Mouse (Mus musculus) neural tube, embryonic 12.5 days (tissue): ENCODE results near the gene Pcp4l1. TPM values are rescaled to one million over a fixed set of nuclear protein-coding genes. Genes with fewer than 3 reads are reported as not detected.
"Not testable (repeated sequence)": the region's sequence is repeated elsewhere in the genome, so short reads cannot be mapped to it uniquely, and the experiment has no call there.

Source experiments
- ATAC-seq: fragments of 200-750 bp; cut with Nextera tagmentation; 2 replicates; pipeline ENCODE4 v1.8.0; 2017; ENCODE audit warnings: low read depth, mild to moderate bottlenecking, moderate TSS enrichment, moderate library complexity; ENCODE audit not compliant: low FRiP score
- H3K27ac ChIP-seq: fragments of 300-500 bp; sonication (generic); 2 replicates; pipeline ENCODE4 v1.5.1; 2016
- H3K27me3 ChIP-seq: fragments of 300-500 bp; sonication (generic); replicated peaks from 2 replicates; pipeline ENCODE4 v1.6.1; 2016; ENCODE audit warnings: mild to moderate bottlenecking
- H3K36me3 ChIP-seq: fragments of 300-500 bp; sonication (generic); 2 replicates; pipeline ENCODE4 v1.6.1; 2016; ENCODE audit warnings: mild to moderate bottlenecking
- H3K4me1 ChIP-seq: fragments of 300-500 bp; sonication (generic); 2 replicates; pipeline ENCODE4 v1.6.1; 2016
- H3K4me2 ChIP-seq: fragments of 300-500 bp; sonication (generic); replicated peaks from 2 replicates; pipeline ENCODE4 v1.6.1; 2016; ENCODE audit warnings: mild to moderate bottlenecking
- H3K4me3 ChIP-seq: fragments of 300-500 bp; sonication (generic); 2 replicates; pipeline ENCODE4 v1.5.1; 2016
- H3K9ac ChIP-seq: fragments of 300-500 bp; sonication (generic); 2 replicates; pipeline ENCODE4 v1.6.1; 2016; ENCODE audit warnings: mild to moderate bottlenecking
- H3K9me3 ChIP-seq: fragments of 300-500 bp; sonication (generic); 2 replicates; pipeline ENCODE4 v1.6.1; 2016; ENCODE audit warnings: mild to moderate bottlenecking
- WGBS: fragments of 180-500 bp; shearing (Covaris S2); methylation state at CpG from one replicate; pipeline ENCODE4 v1.1.7; 2016; 5-methylcytosine and 5-hydroxymethylcytosine counted together
- polyA plus RNA-seq: library from polyadenylated mRNA; unstranded; fragments of >200 nt; fragmentation: Nextera tagmentation; extraction: Ambion mirVana; gene quantifications from 2 replicates; pipeline ENCODE4 v1.2.1, GENCODE M21; 2016

The Pcp4l1 gene
- polyA plus RNA-seq, 1 experiment from 2014 or later, result 6.2 TPM

GRCm38 (mm10) chr1:171150838-171151391, 45.2 kb downstream of the Pcp4l1 start:
- Histone ChIP-seq H3K9me3 (no peaks in the 10 kb centered on the region), H3K27ac (no peak overlapping the region), H3K27me3 (no peaks in the 10 kb centered on the region), H3K4me2 (peak overlapping the region; percentile 78), H3K9ac (peak overlapping the region; percentile 43; the same call in 1 of the 2 replicates), H3K36me3 (0 out of 2 replicates have a peak, but pooled peaks cover 1% of the 10 kb centered on the region), H3K4me1 (peaks cover 13% of the 10 kb centered on the region), H3K4me3 (peak overlapping the region; percentile 85)
- WGBS, result 8% methylated on average over 18 of the region's 18 CpGs
- ATAC-seq, result peak; percentile 35; the same call in 1 of the 2 replicates

DNA sequence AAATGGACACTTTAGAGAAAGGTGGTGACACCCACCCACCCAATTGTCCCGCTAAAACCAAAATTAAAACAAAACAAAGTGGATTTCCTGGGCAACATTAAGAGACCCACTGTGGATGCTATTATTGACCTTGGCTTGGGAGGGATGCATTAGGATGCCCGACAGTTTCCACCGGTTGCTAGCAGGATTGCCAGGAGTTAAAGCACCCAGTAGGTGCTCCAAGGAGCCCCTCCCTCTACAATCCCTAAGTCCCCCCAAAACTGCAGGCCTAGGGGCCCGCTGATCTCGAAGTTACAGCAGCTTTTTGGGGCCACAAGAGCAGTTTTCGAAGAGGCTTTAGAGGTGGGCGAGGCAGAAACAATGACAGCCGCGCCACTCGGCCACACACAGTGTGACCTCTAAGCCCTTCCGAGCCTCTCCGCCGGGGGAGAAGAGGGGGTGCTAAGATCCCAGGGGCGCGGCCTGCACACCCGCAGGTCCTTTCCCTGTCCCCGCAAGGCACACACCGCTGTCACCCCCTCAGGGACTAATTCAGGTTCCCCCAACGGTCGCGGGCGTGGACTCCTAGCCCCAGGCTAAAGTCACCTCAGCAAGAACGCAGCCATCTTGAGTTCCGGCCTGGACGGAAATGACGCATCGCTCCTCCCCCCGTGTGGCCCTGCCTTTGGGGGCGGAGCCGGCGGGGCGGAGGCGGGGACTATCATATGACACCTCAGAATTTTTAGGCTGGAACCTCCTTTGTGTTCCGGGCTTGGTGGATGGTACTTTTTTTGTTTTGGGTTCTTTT, 45.9 kb downstream of the Pcp4l1 start, which contains the start of the genes Sdhc and Mpz:
Gene Sdhc (minus strand): TSS at position 630 of the 787 bp plus-strand sequence.
Gene Mpz (plus strand): TSS at position 738 of the 787 bp plus-strand sequence.
- H3K4me1 ChIP-seq, result peaks cover 13% of the 10 kb centered on the region
- H3K4me3 ChIP-seq, result peak within 1 kb of the TSS; percentile 85
- H3K36me3 ChIP-seq, result peaks cover 6% of the 10 kb centered on the region; the same call in 1 of the 2 replicates
- H3K4me2 ChIP-seq, result peak within 1 kb of the TSS; percentile 78
- no peaks in the 10 kb centered on the region for H3K9me3 ChIP-seq
- H3K27ac ChIP-seq, result peak within 1 kb of the TSS; percentile 37; the same call in 1 of the 2 replicates
- peak within 1 kb of the TSS; percentile 78 for H3K9ac ChIP-seq
- WGBS, result under 1% methylated on average over 34 of the region's 34 CpGs
- H3K27me3 ChIP-seq, result no peaks in the 10 kb centered on the region
- peak; percentile 98 for ATAC-seq

GRCm38 (mm10) chr1:171142981-171143380, 53.1 kb downstream of the Pcp4l1 start:
- not testable (repeated sequence) for H3K4me3 ChIP-seq, H3K27me3 ChIP-seq, H3K4me1 ChIP-seq, ATAC-seq, H3K9ac ChIP-seq, H3K4me2 ChIP-seq, H3K27ac ChIP-seq, H3K9me3 ChIP-seq
- peaks cover 57% of the 10 kb centered on the region for H3K36me3 ChIP-seq
- WGBS, result 80% methylated on average over 11 of the region's 11 CpGs

DNA sequence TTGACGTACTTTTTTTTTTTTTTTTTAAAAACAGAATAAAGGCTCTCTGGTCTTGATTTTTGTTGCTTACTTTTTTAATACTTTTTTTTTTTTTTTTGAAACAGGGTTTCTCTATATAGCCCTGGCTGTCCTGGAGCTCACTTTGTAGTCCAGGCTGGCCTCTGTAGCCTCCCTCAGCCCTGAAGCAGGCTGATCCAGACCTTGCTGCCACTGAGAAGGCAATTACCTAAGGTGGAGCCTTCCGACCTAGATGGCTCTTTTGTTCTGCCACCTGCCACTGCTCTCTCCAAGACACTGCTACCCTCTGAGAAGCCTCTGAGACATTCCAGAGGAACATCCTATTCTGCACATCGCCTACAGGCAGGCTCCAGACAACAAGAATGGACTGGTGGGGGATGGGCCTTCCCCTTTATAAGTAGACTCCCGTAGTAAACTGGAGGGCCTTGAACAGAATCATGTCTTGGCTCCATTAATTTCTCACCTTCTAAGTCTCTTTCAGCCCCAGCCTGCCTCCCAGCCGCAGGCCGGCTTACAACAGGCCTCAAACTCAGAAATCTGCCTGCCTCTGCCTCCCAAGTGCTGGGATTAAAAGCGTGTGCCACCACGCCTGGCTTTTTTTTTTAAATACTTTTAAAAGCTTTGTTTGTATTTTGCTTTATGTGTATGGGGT, 58.4 kb downstream of the Pcp4l1 start:
- not testable (repeated sequence) for H3K9me3 ChIP-seq, H3K27ac ChIP-seq, H3K27me3 ChIP-seq, ATAC-seq, H3K4me1 ChIP-seq, H3K9ac ChIP-seq, H3K4me3 ChIP-seq, H3K4me2 ChIP-seq
- 82% methylated on average over 8 of the region's 8 CpGs for WGBS
- peaks cover 81% of the 10 kb centered on the region for H3K36me3 ChIP-seq

DNA sequence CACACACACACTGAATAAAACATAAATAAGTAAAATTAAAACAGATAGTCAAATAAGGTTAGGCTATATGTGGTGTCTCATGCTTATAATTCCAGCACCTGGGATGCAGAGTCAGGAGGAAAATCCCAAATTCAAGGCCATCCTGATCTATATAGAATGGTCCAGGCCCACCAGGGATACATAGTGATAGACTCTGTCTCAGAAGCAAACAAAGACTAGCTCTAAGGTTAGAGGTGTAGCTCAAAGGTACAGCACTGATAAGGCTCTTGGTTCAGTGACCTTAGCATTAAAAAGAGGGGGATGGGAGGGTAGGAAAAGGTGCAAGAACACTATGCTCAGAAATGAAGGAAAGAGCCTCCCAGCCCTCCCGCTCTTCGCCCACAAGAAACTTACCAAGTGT, 60.5 kb downstream of the Pcp4l1 start:
- H3K9me3 ChIP-seq, result no peaks in the 10 kb centered on the region
- no peak overlapping the region for H3K27ac ChIP-seq
- no peak overlapping the region for H3K4me2 ChIP-seq
- H3K36me3 ChIP-seq, result peaks cover 69% of the 10 kb centered on the region
- H3K4me1 ChIP-seq, result no peaks in the 10 kb centered on the region
- no peak overlapping the region for H3K9ac ChIP-seq
- no peak overlapping the region for H3K4me3 ChIP-seq
- 93% methylated on average over 2 of the region's 2 CpGs for WGBS
- ATAC-seq, result no peak
- H3K27me3 ChIP-seq, result no peaks in the 10 kb centered on the region

DNA sequence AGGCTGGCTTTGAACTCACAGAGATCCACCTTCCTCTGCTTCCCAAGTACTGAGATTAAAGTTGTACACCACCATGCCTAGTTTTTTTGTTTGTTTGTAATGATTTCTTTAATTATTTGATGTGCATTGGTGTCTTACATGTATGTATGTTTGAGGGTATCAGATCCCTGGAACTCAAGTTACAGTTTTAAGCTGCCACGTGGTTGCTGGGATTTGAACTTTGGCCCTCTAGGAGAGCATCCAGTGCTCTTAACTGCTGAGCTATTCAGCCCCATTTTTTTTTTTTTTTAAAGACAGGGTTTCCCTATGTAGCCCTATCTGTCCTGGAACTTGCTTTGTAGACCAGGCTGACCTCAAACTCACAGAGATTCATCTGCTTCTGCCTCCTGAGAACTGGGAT, 65.1 kb downstream of the Pcp4l1 start:
- no peak overlapping the region for H3K4me3 ChIP-seq
- H3K36me3 ChIP-seq, result peaks cover 61% of the 10 kb centered on the region
- no peaks in the 10 kb centered on the region for H3K9me3 ChIP-seq
- H3K27me3 ChIP-seq, result no peaks in the 10 kb centered on the region
- no peak overlapping the region for H3K27ac ChIP-seq
- no peak overlapping the region for H3K9ac ChIP-seq
- H3K4me1 ChIP-seq, result no peaks in the 10 kb centered on the region
- H3K4me2 ChIP-seq, result no peak overlapping the region
- 96% methylated on average over 1 of the region's 1 CpGs for WGBS
- no peak for ATAC-seq

GRCm38 (mm10) chr1:171129251-171129650, 66.8 kb downstream of the Pcp4l1 start:
- no peak for ATAC-seq
- WGBS, result 62% methylated on average over 7 of the region's 7 CpGs
- Histone ChIP-seq H3K36me3 (peaks cover 44% of the 10 kb centered on the region), H3K9me3 (no peaks in the 10 kb centered on the region), H3K4me3 (no peak overlapping the region), H3K27ac (no peak overlapping the region), H3K27me3 (no peaks in the 10 kb centered on the region), H3K9ac (no peak overlapping the region), H3K4me1 (no peaks in the 10 kb centered on the region), H3K4me2 (no peak overlapping the region)

DNA sequence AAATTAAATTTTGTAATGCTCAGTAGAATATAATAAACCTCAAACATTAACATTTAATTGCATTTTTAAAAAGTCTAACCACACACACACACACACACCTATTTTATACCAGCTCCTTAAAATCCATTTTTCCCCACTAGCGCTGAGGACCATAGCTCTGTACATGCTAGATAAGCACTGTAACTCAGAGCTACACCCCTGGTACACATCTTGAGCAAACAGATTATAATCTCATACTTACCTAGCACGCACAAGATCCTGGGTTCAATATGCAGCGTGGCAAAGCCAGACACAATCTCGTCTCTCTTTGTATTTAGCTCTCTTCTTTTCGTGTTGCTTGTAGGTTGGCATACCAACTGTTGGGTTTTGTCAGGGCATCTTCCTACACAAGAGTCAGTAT, 71.7 kb downstream of the Pcp4l1 start:
- no peaks in the 10 kb centered on the region for H3K4me1 ChIP-seq
- no peak for ATAC-seq
- 91% methylated on average over 5 of the region's 5 CpGs for WGBS
- no peak overlapping the region for H3K4me3 ChIP-seq
- peaks cover 16% of the 10 kb centered on the region for H3K36me3 ChIP-seq
- H3K27ac ChIP-seq, result no peak overlapping the region
- H3K9me3 ChIP-seq, result no peaks in the 10 kb centered on the region
- H3K9ac ChIP-seq, result no peak overlapping the region
- H3K4me2 ChIP-seq, result no peak overlapping the region
- H3K27me3 ChIP-seq, result no peaks in the 10 kb centered on the region

Other genes starting within 250 kb of the Pcp4l1 start
- gene Fcgr2b, start 219.7 kb downstream of the Pcp4l1 start, polyA plus RNA-seq, result 0.24 TPM in 1 of 2 replicates, not detected in the other
- 0.20 and 0.22 TPM in 2 replicates for gene Fcgr4, start 177.3 kb downstream of the Pcp4l1 start, polyA plus RNA-seq
- 6.9 and 7.4 TPM in 2 replicates for gene Fcgr3, start 131.3 kb downstream of the Pcp4l1 start, polyA plus RNA-seq
- gene Cfap126, start 82.3 kb downstream of the Pcp4l1 start, polyA plus RNA-seq, result 1.7 and 2.3 TPM in 2 replicates
- gene Sdhc, start 45.7 kb downstream of the Pcp4l1 start, polyA plus RNA-seq, result 228 and 233 TPM in 2 replicates
- gene Mpz, start 45.6 kb downstream of the Pcp4l1 start, polyA plus RNA-seq, result 6.5 and 7.8 TPM in 2 replicates
- 0.20 and 0.24 TPM in 2 replicates for gene Nr1i3, start 17.7 kb upstream of the Pcp4l1 start, polyA plus RNA-seq
- gene Tomm40l, start 26.2 kb upstream of the Pcp4l1 start, polyA plus RNA-seq, result 30.1 and 30.8 TPM in 2 replicates
- gene Apoa2, start 28.8 kb upstream of the Pcp4l1 start, polyA plus RNA-seq, result 5.4 and 7.6 TPM in 2 replicates
- 21.9 and 24.3 TPM in 2 replicates for gene Fcer1g, start 38.1 kb upstream of the Pcp4l1 start, polyA plus RNA-seq
- 6.2 and 6.3 TPM in 2 replicates for gene Adamts4, start 54.2 kb upstream of the Pcp4l1 start, polyA plus RNA-seq
- gene Ndufs2, start 55.1 kb upstream of the Pcp4l1 start, polyA plus RNA-seq, result 233 and 247 TPM in 2 replicates
- 88.3 and 95.6 TPM in 2 replicates for gene B4galt3, start 74.1 kb upstream of the Pcp4l1 start, polyA plus RNA-seq
- 52.0 and 54.3 TPM in 2 replicates for gene Ppox, start 84.9 kb upstream of the Pcp4l1 start, polyA plus RNA-seq
- 103 and 111 TPM in 2 replicates for gene Usp21, start 91.7 kb upstream of the Pcp4l1 start, polyA plus RNA-seq
- 105 and 120 TPM in 2 replicates for gene Ufc1, start 98.8 kb upstream of the Pcp4l1 start, polyA plus RNA-seq
- 50.9 and 57.3 TPM in 2 replicates for gene Dedd, start 132.9 kb upstream of the Pcp4l1 start, polyA plus RNA-seq
- 45.6 and 46.1 TPM in 2 replicates for gene Nit1, start 149.4 kb upstream of the Pcp4l1 start, polyA plus RNA-seq
- gene Pfdn2, start 149.4 kb upstream of the Pcp4l1 start, polyA plus RNA-seq, result 157 and 158 TPM in 2 replicates
- 2.1 and 2.6 TPM in 2 replicates for gene Klhdc9, start 164.5 kb upstream of the Pcp4l1 start, polyA plus RNA-seq
- 1.2 and 1.8 TPM in 2 replicates for gene Nectin4, start 173.8 kb upstream of the Pcp4l1 start, polyA plus RNA-seq
- 1.0 and 1.1 TPM in 2 replicates for gene Arhgap30, start 192.7 kb upstream of the Pcp4l1 start, polyA plus RNA-seq
- 176 and 178 TPM in 2 replicates for gene Usf1, start 215.0 kb upstream of the Pcp4l1 start, polyA plus RNA-seq
- gene Tstd1, start 222.6 kb upstream of the Pcp4l1 start, polyA plus RNA-seq, result 9.2 and 10.3 TPM in 2 replicates
- 15.0 and 16.9 TPM in 2 replicates for gene F11r, start 241.3 kb upstream of the Pcp4l1 start, polyA plus RNA-seq